Mouse (Mus musculus) brain, embryonic 14.5 days (tissue): Measurements from ENCODE around the gene Pih1d1.

Experiments
- CTCF ChIP-seq: fragments of 200-500 bp; IDR thresholded peaks from 2 replicates; pipeline ENCODE4 v1.5.1; 2012; ENCODE audit warnings: inconsistent platforms, mild to moderate bottlenecking, moderate library complexity, borderline replicate concordance; ENCODE audit not compliant: insufficient read depth, insufficient read length; ENCODE audit errors: extremely low read depth
- POLR2A ChIP-seq: fragments of 200-500 bp; IDR thresholded peaks from 2 replicates; pipeline ENCODE4 v1.6.1; 2012; ENCODE audit warnings: mild to moderate bottlenecking, inconsistent platforms, borderline replicate concordance; ENCODE audit not compliant: poor library complexity, insufficient read depth, insufficient read length, severe bottlenecking; ENCODE audit errors: extremely low read depth

DNA sequence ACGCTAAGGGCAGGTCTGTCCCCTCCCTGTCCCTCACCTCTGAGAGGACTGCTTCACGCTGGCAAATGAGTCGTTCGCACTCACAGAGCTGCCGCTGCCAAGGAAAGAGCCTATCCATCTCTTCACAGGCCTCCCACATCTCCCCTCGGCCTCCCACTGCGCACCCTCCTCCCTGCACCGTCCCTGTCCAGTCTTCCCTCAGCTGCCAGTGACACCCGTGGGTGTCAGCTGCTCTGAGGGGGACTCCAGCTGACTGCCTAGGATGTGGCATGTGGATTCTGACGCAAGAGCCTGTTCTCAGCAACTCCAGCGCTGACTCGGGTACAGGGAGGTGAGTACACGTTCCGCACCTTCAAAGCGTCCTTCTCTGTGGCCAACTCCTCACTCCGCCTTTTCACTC is 35.5 kb downstream of the Pih1d1 start:
- TF ChIP-seq POLR2A (no peak), CTCF (no peak)
